Mouse (Mus musculus): ENCODE measurements around the gene Aip.

DNA sequence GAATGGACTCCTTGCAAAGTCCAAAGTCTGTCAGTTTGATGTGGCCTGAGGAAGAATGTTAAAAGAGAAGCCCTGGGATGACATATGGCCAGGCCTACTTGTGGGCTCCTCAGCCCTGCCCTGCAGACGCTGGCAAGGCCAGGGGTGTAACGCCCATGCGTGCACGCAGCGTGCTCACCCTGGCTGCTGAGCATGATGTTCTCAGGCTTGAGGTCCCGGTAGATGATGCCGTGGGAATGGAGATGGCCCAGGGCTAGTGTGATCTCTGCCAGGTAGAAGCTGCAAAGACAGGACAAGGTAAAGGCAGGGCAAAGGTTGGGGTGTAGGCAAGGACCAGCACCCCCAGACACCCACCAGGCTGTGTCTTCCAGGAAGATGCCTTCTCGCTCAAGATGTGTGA is 33.4 kb upstream of the Aip start:
- TF ChIP-seq CTCF (IDR thresholded peaks at IDR 0.05; ENCODE audit: low read depth), result no peak
- no peak for TF ChIP-seq EP300 (IDR thresholded peaks at IDR 0.05; ENCODE audit: low read depth)

Measured in liver, postnatal 0 days (tissue).